8 mouse cellular contexts compared by ENCODE assay signal in the genomic region with DNA sequence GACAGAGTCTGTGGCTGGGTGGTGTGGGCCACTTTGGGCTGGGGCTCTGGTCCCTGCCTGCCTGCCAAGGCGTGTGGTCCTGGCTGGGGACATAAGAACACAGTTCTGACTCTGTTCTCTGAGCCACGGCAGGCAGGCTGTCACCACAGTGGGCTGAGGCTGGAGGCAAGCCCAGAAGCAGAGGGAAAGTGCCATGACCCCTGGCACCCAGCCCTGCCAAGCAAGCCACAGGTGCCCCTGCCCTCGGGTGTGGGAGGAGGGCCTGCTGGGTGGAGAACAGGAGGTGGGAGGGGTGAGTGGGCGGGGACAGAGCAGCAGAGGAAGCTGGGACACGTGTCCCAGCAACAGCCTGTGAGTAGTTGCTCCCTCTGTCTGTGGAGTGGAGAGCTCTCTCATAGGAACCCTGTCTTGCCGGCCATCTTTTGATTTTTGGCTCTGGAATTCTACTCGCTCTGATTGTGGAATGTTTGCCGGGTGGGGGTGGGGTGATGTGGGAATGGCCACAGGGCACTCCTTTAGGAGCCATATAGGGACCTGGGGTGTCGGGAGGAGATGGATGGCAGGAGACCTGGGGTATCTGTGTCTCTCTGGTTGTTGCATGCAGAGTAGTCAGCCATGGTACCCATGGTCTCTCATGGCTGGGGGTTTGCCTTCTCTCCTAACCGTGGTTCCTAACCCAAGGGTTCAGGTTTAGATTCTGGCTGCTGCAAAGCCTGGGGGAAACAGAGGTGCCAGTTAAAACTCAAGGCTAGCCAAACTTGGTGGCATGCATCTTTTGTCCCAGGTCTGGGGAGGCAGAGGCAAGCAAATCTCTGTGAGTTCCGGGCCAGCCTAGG.
DNase-seq lines count a peak whose midpoint lies in the region; ATAC-seq lines count a peak whose summit lies in the region.

No protein-coding gene starts in this region.

- peaks cover 62% of the 10 kb centered on the region for H3K4me1 ChIP-seq in brown adipose tissue, adult 24 weeks (ENCODE audit: control insufficient read depth, insufficient read depth, insufficient read length, low read length)
- H3K4me1 ChIP-seq in forebrain, embryonic 10.5 days = peaks cover 95% of the 10 kb centered on the region
- H3K4me1 ChIP-seq in heart, embryonic 15.5 days (replicated peaks) = peaks cover 88% of the 10 kb centered on the region
- H3K4me1 ChIP-seq in liver, embryonic 13.5 days (replicated peaks) = peaks cover 100% of the 10 kb centered on the region
- H3K4me1 ChIP-seq in neural tube, embryonic 11.5 days (ENCODE audit: control insufficient read depth, insufficient read depth, low read length) = peaks cover 40% of the 10 kb centered on the region
- H3K4me1 ChIP-seq in stomach, embryonic 16.5 days (ENCODE audit: control insufficient read depth, insufficient read depth, low read length) = peaks cover 57% of the 10 kb centered on the region

- peak overlapping the region; percentile 71 for H3K27ac ChIP-seq in brown adipose tissue, adult 24 weeks (replicated peaks; ENCODE audit: low read depth, low read length)
- H3K27ac ChIP-seq in forebrain, embryonic 10.5 days = peak overlapping the region; percentile 83
- H3K27ac ChIP-seq in heart, embryonic 15.5 days = peak overlapping the region; percentile 88
- H3K27ac ChIP-seq in liver, embryonic 13.5 days = peak overlapping the region; percentile 96
- H3K27ac ChIP-seq in neural tube, embryonic 11.5 days (ENCODE audit: low read depth, low read length) = no peak overlapping the region
- peak overlapping the region; percentile 86 for H3K27ac ChIP-seq in stomach, embryonic 16.5 days (ENCODE audit: low read length)

- H3K36me3 ChIP-seq in forebrain, embryonic 10.5 days (replicated peaks) = no peaks in the 10 kb centered on the region
- H3K36me3 ChIP-seq in heart, embryonic 15.5 days = no peaks in the 10 kb centered on the region
- H3K36me3 ChIP-seq in liver, embryonic 13.5 days = no peaks in the 10 kb centered on the region
- no peaks in the 10 kb centered on the region for H3K36me3 ChIP-seq in neural tube, embryonic 11.5 days (ENCODE audit: control insufficient read depth, insufficient read depth, low read length)
- no peaks in the 10 kb centered on the region for H3K36me3 ChIP-seq in stomach, embryonic 16.5 days (ENCODE audit: control insufficient read depth, insufficient read depth, low read length)

- H3K4me2 ChIP-seq in heart, embryonic 15.5 days = peak overlapping the region; percentile 49
- H3K4me2 ChIP-seq in liver, embryonic 13.5 days = peak overlapping the region; percentile 75
- 0 out of 2 replicates have a peak overlapping the region, but pooled peaks have one; percentile 0 for H3K4me2 ChIP-seq in neural tube, embryonic 11.5 days (ENCODE audit: low read depth)
- peak overlapping the region; percentile 13; the same call in 1 of the 2 replicates for H3K4me2 ChIP-seq in stomach, embryonic 16.5 days (ENCODE audit: low read depth, low read length)

- peak; percentile 59 for DNase-seq in forebrain, embryonic 10.5 days (ENCODE audit: extremely low spot score, low spot score)
- DNase-seq in kidney, postnatal 25 days = peak; percentile 97 to 99
- peak; percentile 88 for DNase-seq in liver, embryonic 13.5 days
- peak; percentile 51 for DNase-seq in neural tube, embryonic 11.5 days (ENCODE audit: low spot score)

- peaks cover 46% of the 10 kb centered on the region for H3K27me3 ChIP-seq in forebrain, embryonic 10.5 days (ENCODE audit: poor library complexity, severe bottlenecking)
- 0 out of 2 replicates have a peak, but pooled peaks cover 5% of the 10 kb centered on the region for H3K27me3 ChIP-seq in heart, embryonic 15.5 days
- H3K27me3 ChIP-seq in liver, embryonic 13.5 days = no peaks in the 10 kb centered on the region
- H3K27me3 ChIP-seq in neural tube, embryonic 11.5 days (ENCODE audit: control insufficient read depth, insufficient read depth, low read length) = no peaks in the 10 kb centered on the region
- no peaks in the 10 kb centered on the region for H3K27me3 ChIP-seq in stomach, embryonic 16.5 days (ENCODE audit: control insufficient read depth, insufficient read depth, low read length)

- H3K9ac ChIP-seq in heart, embryonic 15.5 days = peak overlapping the region; percentile 10; the same call in 1 of the 2 replicates
- peak overlapping the region; percentile 77 for H3K9ac ChIP-seq in liver, embryonic 13.5 days
- 0 out of 2 replicates have a peak overlapping the region, but pooled peaks have one; percentile 19 for H3K9ac ChIP-seq in neural tube, embryonic 11.5 days (ENCODE audit: low read length)
- peak overlapping the region; percentile 23; the same call in 1 of the 2 replicates for H3K9ac ChIP-seq in stomach, embryonic 16.5 days (ENCODE audit: low read length)

- ATAC-seq in CD4-positive, CD25-positive, alpha-beta regulatory T cell, adult 4 months = peak; percentile 97
- peak; percentile 77 for ATAC-seq in heart, embryonic 15.5 days (replicated peaks; ENCODE audit: insufficient number of reproducible peaks, insufficient read depth, low FRiP score, low read depth)
- ATAC-seq in liver, embryonic 13.5 days (ENCODE audit: low read depth) = peak; percentile 62
- ATAC-seq in neural tube, embryonic 11.5 days (ENCODE audit: insufficient read depth, low FRiP score, low TSS enrichment) = 0 out of 2 replicates have a peak, but pooled peaks have one; percentile 25
- peak; percentile 81 for ATAC-seq in stomach, embryonic 16.5 days (ENCODE audit: insufficient read depth, low FRiP score)

- WGBS in forebrain, embryonic 10.5 days = 34% methylated on average over 11 of the region's 11 CpGs
- WGBS in heart, embryonic 15.5 days = 18% methylated on average over 11 of the region's 11 CpGs
- WGBS in liver, embryonic 13.5 days (ENCODE audit: insufficient replicate concordance) = 8% methylated on average over 11 of the region's 11 CpGs
- 30% methylated on average over 11 of the region's 11 CpGs for whole genome bisulfite sequencing in neural tube, embryonic 11.5 days
- 26% methylated on average over 11 of the region's 11 CpGs for WGBS in stomach, embryonic 16.5 days

- H3K4me3 ChIP-seq in brown adipose tissue, adult 24 weeks (ENCODE audit: insufficient read depth, low read depth, low read length) = no peak overlapping the region
- peak overlapping the region; percentile 19 for H3K4me3 ChIP-seq in forebrain, embryonic 10.5 days
- no peak overlapping the region; the same call in 1 of the 2 replicates for H3K4me3 ChIP-seq in heart, embryonic 15.5 days
- peak overlapping the region; percentile 58 for H3K4me3 ChIP-seq in liver, embryonic 13.5 days (replicated peaks)
- H3K4me3 ChIP-seq in neural tube, embryonic 11.5 days (ENCODE audit: low read depth, low read length) = no peak overlapping the region
- no peak overlapping the region for H3K4me3 ChIP-seq in stomach, embryonic 16.5 days (replicated peaks; ENCODE audit: low read length)

- no peaks in the 10 kb centered on the region for H3K9me3 ChIP-seq in forebrain, embryonic 10.5 days
- H3K9me3 ChIP-seq in heart, embryonic 15.5 days (replicated peaks) = no peaks in the 10 kb centered on the region
- H3K9me3 ChIP-seq in liver, embryonic 13.5 days (replicated peaks) = no peaks in the 10 kb centered on the region
- no peaks in the 10 kb centered on the region for H3K9me3 ChIP-seq in neural tube, embryonic 11.5 days (ENCODE audit: control insufficient read depth, low read length)
- no peaks in the 10 kb centered on the region for H3K9me3 ChIP-seq in stomach, embryonic 16.5 days (replicated peaks; ENCODE audit: control insufficient read depth, low read length)

Comparison
In these comparisons a context has a peak if more than half of its experiments do, and no peak if none do; other contexts are left out.
1. ATAC-seq: peak in every context shown above with its lines; median percentile 97 in CD4-positive, CD25-positive, alpha-beta regulatory T cell, adult 4 months; 81 in stomach, embryonic 16.5 days; 77 in heart, embryonic 15.5 days; 62 in liver, embryonic 13.5 days; 25 in neural tube, embryonic 11.5 days.
2. H3K4me3 ChIP-seq: peak in forebrain, embryonic 10.5 days (single experiment) and liver, embryonic 13.5 days (single experiment); none in brown adipose tissue, adult 24 weeks (single experiment), heart, embryonic 15.5 days (single experiment), neural tube, embryonic 11.5 days (single experiment) and stomach, embryonic 16.5 days (single experiment).
3. H3K4me2 ChIP-seq: peak in every context shown above with its lines; median percentile 75 in liver, embryonic 13.5 days; 49 in heart, embryonic 15.5 days; 13 in stomach, embryonic 16.5 days; 0 in neural tube, embryonic 11.5 days.
4. H3K9ac ChIP-seq: peak in every context shown above with its lines; median percentile 77 in liver, embryonic 13.5 days; 23 in stomach, embryonic 16.5 days; 19 in neural tube, embryonic 11.5 days; 10 in heart, embryonic 15.5 days.
5. Peak in every context shown above with its lines, with median percentiles within 50 percentile points of each other: DNase-seq.